Mouse (Mus musculus): ENCODE measurements around the gene Smarcd1. TPM values are rescaled to one million over a fixed set of nuclear protein-coding genes. Genes with fewer than 3 reads are reported as not detected.

The Smarcd1 gene
- polyA plus RNA-seq, 1 experiment = 18.9 TPM

DNA sequence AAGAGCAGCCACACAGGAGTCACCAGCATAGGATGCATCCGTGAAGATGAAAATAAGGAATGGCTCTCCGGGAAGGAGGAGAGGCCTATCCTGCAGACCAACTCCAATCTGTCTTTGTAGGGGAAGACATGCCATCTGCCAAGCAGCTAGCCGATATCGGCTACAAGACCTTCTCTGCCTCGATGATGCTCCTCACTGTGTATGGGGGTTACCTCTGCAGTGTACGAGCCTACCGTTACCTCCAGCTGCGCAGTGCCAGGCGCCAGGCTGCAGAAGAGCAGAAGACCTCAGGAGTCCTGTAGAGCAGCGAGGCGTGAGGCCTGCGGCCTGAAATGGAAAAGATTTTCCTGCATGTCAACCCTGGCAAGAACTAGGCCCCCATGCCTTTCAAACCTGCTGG is 25.6 kb downstream of the Smarcd1 start:
- no peaks in the 10 kb centered on the region for H3K27me3 ChIP-seq (ENCODE audit: control insufficient read depth, insufficient read depth, insufficient read length)
- H3K4me2 ChIP-seq (ENCODE audit: low read depth) = no peak overlapping the region
- TF ChIP-seq USF1 (IDR thresholded peaks at IDR 0.05; ENCODE audit: low read depth) (no peak), POLR2AphosphoS2 (IDR thresholded peaks at IDR 0.05; ENCODE audit: insufficient read length, low read depth) (peak; percentile 62)
- H3K36me3 ChIP-seq (ENCODE audit: control insufficient read depth, insufficient read depth) = peaks cover 18% of the 10 kb centered on the region
- peaks cover 29% of the 10 kb centered on the region for H3K79me2 ChIP-seq (ENCODE audit: control insufficient read depth, insufficient read depth)
- no peak overlapping the region for H3ac ChIP-seq (ENCODE audit: control insufficient read depth, insufficient read length)
- no peak overlapping the region for H3K4me3 ChIP-seq

GRCm38 (mm10) chr15:99728211-99728610 is 26.3 kb downstream of the Smarcd1 start:
- no peaks in the 10 kb centered on the region for H3K27me3 ChIP-seq (ENCODE audit: control insufficient read depth, insufficient read depth, insufficient read length)

GRCm38 (mm10) chr15:99729056-99729783 is 27.3 kb downstream of the Smarcd1 start:
- H3K79me2 ChIP-seq (ENCODE audit: control insufficient read depth, insufficient read depth) = peaks cover 29% of the 10 kb centered on the region
- H3K27me3 ChIP-seq (ENCODE audit: control insufficient read depth, insufficient read depth, insufficient read length) = no peaks in the 10 kb centered on the region
- H3K4me3 ChIP-seq = no peak overlapping the region
- no peak overlapping the region for H3K4me2 ChIP-seq (ENCODE audit: low read depth)
- no peak overlapping the region for H3ac ChIP-seq (ENCODE audit: control insufficient read depth, insufficient read length)
- H3K36me3 ChIP-seq (ENCODE audit: control insufficient read depth, insufficient read depth) = peaks cover 31% of the 10 kb centered on the region
- TF ChIP-seq TCF12 (IDR thresholded peaks at IDR 0.05; ENCODE audit: insufficient read depth, poor library complexity, severe bottlenecking) (no peak), CEBPB (IDR thresholded peaks at IDR 0.05; ENCODE audit: insufficient read depth, poor library complexity, severe bottlenecking) (no peak), POLR2A (IDR thresholded peaks at IDR 0.05; ENCODE audit: insufficient read length, low read depth) (no peak), MYOD1 (IDR thresholded peaks at IDR 0.05; ENCODE audit: control insufficient read depth in 1 of 3, insufficient read length in 2 of 3, low read depth in 2 of 3) (no peak), USF1 (IDR thresholded peaks at IDR 0.05; ENCODE audit: low read depth) (no peak), REST (IDR thresholded peaks at IDR 0.05; ENCODE audit: insufficient read depth, insufficient read length) (no peak), SRF (IDR thresholded peaks at IDR 0.05; ENCODE audit: control insufficient read depth, insufficient read length, low read depth) (no peak), MYOG (IDR thresholded peaks at IDR 0.05; ENCODE audit: control insufficient read depth in 1 of 3, insufficient read depth in 1 of 3, insufficient read length in 2 of 3, low read depth in 2 of 3) (no peak), POLR2AphosphoS2 (IDR thresholded peaks at IDR 0.05; ENCODE audit: insufficient read length, low read depth) (no peak), E2F4 (IDR thresholded peaks at IDR 0.05; ENCODE audit: insufficient read depth) (no peak), MAX (IDR thresholded peaks at IDR 0.05; ENCODE audit: low read depth) (no peak), TCF3 (IDR thresholded peaks at IDR 0.05; ENCODE audit: insufficient read length, low read depth) (no peak)

More at GRCm38 (mm10) chr15:99728211-99728610, 26.3 kb downstream of the Smarcd1 start:
- Histone ChIP-seq H3K36me3 (ENCODE audit: control insufficient read depth, insufficient read depth) (peaks cover 25% of the 10 kb centered on the region), H3K4me3 (no peak overlapping the region), H3ac (ENCODE audit: control insufficient read depth, insufficient read length) (no peak overlapping the region), H3K79me2 (ENCODE audit: control insufficient read depth, insufficient read depth) (peaks cover 29% of the 10 kb centered on the region), H3K4me2 (ENCODE audit: low read depth) (no peak overlapping the region)
- TF ChIP-seq REST (IDR thresholded peaks at IDR 0.05; ENCODE audit: insufficient read depth, insufficient read length) (no peak), USF1 (IDR thresholded peaks at IDR 0.05; ENCODE audit: low read depth) (no peak), E2F4 (IDR thresholded peaks at IDR 0.05; ENCODE audit: insufficient read depth) (no peak), SRF (IDR thresholded peaks at IDR 0.05; ENCODE audit: control insufficient read depth, insufficient read length, low read depth) (no peak), TCF12 (IDR thresholded peaks at IDR 0.05; ENCODE audit: insufficient read depth, poor library complexity, severe bottlenecking) (no peak), CEBPB (IDR thresholded peaks at IDR 0.05; ENCODE audit: insufficient read depth, poor library complexity, severe bottlenecking) (no peak), MYOD1 (IDR thresholded peaks at IDR 0.05; ENCODE audit: control insufficient read depth in 1 of 3, insufficient read length in 2 of 3, low read depth in 2 of 3) (no peak), TCF3 (IDR thresholded peaks at IDR 0.05; ENCODE audit: insufficient read length, low read depth) (no peak), POLR2A (IDR thresholded peaks at IDR 0.05; ENCODE audit: insufficient read length, low read depth) (no peak), POLR2AphosphoS2 (IDR thresholded peaks at IDR 0.05; ENCODE audit: insufficient read length, low read depth) (no peak), MYOG (IDR thresholded peaks at IDR 0.05; ENCODE audit: control insufficient read depth in 1 of 3, insufficient read depth in 1 of 3, insufficient read length in 2 of 3, low read depth in 2 of 3) (no peak), MAX (IDR thresholded peaks at IDR 0.05; ENCODE audit: low read depth) (no peak)

DNA sequence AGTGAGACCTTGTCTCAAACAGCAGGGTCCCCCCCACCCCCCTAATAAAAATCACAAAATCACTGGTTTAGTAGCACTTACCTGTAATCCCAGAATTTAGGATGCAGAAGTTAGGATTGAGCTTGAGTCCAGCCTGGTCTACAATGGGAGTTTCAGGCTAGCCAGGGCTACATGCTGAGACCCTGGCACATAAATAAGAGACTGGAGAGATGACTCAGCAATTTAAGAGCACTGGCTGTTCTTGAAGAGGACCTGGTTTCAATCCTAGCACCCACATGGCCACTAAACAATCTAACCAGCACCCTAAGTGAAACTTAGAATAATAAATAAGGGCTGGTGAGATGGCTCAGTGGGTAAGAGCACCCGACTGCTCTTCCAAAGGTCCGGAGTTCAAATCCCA is 29.2 kb downstream of the Smarcd1 start:
- Histone ChIP-seq H3K79me2 (ENCODE audit: control insufficient read depth, insufficient read depth) (peaks cover 25% of the 10 kb centered on the region), H3K27me3 (ENCODE audit: control insufficient read depth, insufficient read depth, insufficient read length) (no peaks in the 10 kb centered on the region), H3K4me2 (ENCODE audit: low read depth) (no peak overlapping the region), H3K36me3 (ENCODE audit: control insufficient read depth, insufficient read depth) (peaks cover 37% of the 10 kb centered on the region), H3K4me3 (no peak overlapping the region), H3ac (ENCODE audit: control insufficient read depth, insufficient read length) (no peak overlapping the region)
- TF ChIP-seq MAX (IDR thresholded peaks at IDR 0.05; ENCODE audit: low read depth) = no peak
- no peak for TF ChIP-seq POLR2A (IDR thresholded peaks at IDR 0.05; ENCODE audit: insufficient read length, low read depth)
- TF ChIP-seq TCF3 (IDR thresholded peaks at IDR 0.05; ENCODE audit: insufficient read length, low read depth) = no peak
- no peak for TF ChIP-seq CEBPB (IDR thresholded peaks at IDR 0.05; ENCODE audit: insufficient read depth, poor library complexity, severe bottlenecking)
- TF ChIP-seq MYOD1 (IDR thresholded peaks at IDR 0.05; ENCODE audit: control insufficient read depth in 1 of 3, insufficient read length in 2 of 3, low read depth in 2 of 3) = no peak
- no peak for TF ChIP-seq USF1 (IDR thresholded peaks at IDR 0.05; ENCODE audit: low read depth)
- no peak for TF ChIP-seq SRF (IDR thresholded peaks at IDR 0.05; ENCODE audit: control insufficient read depth, insufficient read length, low read depth)
- no peak for TF ChIP-seq POLR2AphosphoS2 (IDR thresholded peaks at IDR 0.05; ENCODE audit: insufficient read length, low read depth)
- TF ChIP-seq TCF12 (IDR thresholded peaks at IDR 0.05; ENCODE audit: insufficient read depth, poor library complexity, severe bottlenecking) = no peak
- TF ChIP-seq REST (IDR thresholded peaks at IDR 0.05; ENCODE audit: insufficient read depth, insufficient read length) = no peak
- no peak for TF ChIP-seq E2F4 (IDR thresholded peaks at IDR 0.05; ENCODE audit: insufficient read depth)
- TF ChIP-seq MYOG (IDR thresholded peaks at IDR 0.05; ENCODE audit: control insufficient read depth in 1 of 3, insufficient read depth in 1 of 3, insufficient read length in 2 of 3, low read depth in 2 of 3) = no peak
